Mouse (Mus musculus): ENCODE data around the gene Gpt2.

DNA sequence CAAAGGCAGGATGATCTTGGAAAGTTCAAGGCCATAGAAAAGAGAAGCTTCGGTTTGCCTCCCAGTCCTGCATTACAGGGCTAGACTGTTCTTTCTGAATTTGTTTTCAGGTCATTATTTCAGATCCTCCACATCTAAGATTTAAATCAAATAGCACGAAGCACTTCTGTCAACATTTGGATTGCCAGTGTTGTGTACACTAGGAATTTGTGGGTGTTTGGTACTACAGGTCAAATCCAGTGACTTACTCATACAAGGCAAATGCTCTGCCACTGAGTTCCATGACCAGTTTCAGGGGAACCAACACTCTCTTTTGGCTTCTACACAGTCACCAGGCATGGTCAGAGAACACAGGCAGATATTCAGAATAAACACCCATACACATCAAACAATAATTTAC lies 41.1 kb downstream of the Gpt2 start:
- TF ChIP-seq EP300 (IDR thresholded peaks at IDR 0.05; ENCODE audit: insufficient read depth, low read depth, low read length) (no peak), POLR2A (IDR thresholded peaks at IDR 0.05; ENCODE audit: insufficient read depth, low read length) (no peak)
